Mouse (Mus musculus) G1E (cell line): ENCODE data around the gene Pde4d. TPM values are rescaled to one million over a fixed set of nuclear protein-coding genes. Genes with fewer than 3 reads are reported as not detected.

Experiments
- ATAC-seq: 2 replicates; pipeline ENCODE4 v1.8.0; 2016; ENCODE audit warnings: mild to moderate bottlenecking; ENCODE audit not compliant: insufficient number of reproducible peaks, poor library complexity, low FRiP score, severe bottlenecking; ENCODE audit errors: extremely low read depth
- DNase-seq: peaks from one replicate; pipeline ENCODE4 v3.0.0; 2012; ENCODE audit warnings: low spot score
- H3K27me3 ChIP-seq: 2 replicates; pipeline ENCODE4 v1.6.1; 2012; ENCODE audit warnings: mild to moderate bottlenecking, low read length, inconsistent platforms; ENCODE audit not compliant: insufficient read depth
- H3K36me3 ChIP-seq: replicated peaks from 2 replicates; pipeline ENCODE3; 2012; ENCODE audit warnings: mild to moderate bottlenecking, inconsistent platforms
- H3K4me1 ChIP-seq: 2 replicates; pipeline ENCODE4 v1.6.1; 2012; ENCODE audit warnings: low read depth, low read length, inconsistent platforms, mixed read lengths; ENCODE audit not compliant: insufficient read depth
- H3K4me3 ChIP-seq: 2 replicates; pipeline ENCODE4 v1.5.1; 2012; ENCODE audit warnings: low read depth, mild to moderate bottlenecking, inconsistent platforms, low read length, moderate library complexity, mixed read lengths
- H3K9me3 ChIP-seq: replicated peaks from 2 replicates; pipeline ENCODE4 v1.6.1; 2012; ENCODE audit warnings: inconsistent platforms
- CTCF ChIP-seq: IDR thresholded peaks from 2 replicates; pipeline ENCODE4 v1.5.1; 2012; ENCODE audit warnings: low read depth, low read length, inconsistent platforms, mixed read lengths
- GATA1 ChIP-seq: IDR thresholded peaks from 2 replicates; pipeline ENCODE4 v1.6.1; 2012; ENCODE audit warnings: borderline replicate concordance, low read length, inconsistent platforms, mixed read lengths
- GATA2 ChIP-seq: IDR thresholded peaks from 2 replicates; pipeline ENCODE4 v1.6.1; 2012; ENCODE audit warnings: low read depth, low read length, inconsistent platforms, borderline replicate concordance
- POLR2AphosphoS5 ChIP-seq: IDR thresholded peaks from 2 replicates; pipeline ENCODE4 v1.6.1; 2012; ENCODE audit warnings: low read depth, low read length, inconsistent platforms; ENCODE audit not compliant: insufficient replicate concordance
- TAL1 ChIP-seq: conservative IDR thresholded peaks from 2 replicates; pipeline ENCODE4 v1.6.1; 2012; ENCODE audit warnings: low read depth, low read length, inconsistent platforms, mixed read lengths
- polyA plus RNA-seq: library from polyadenylated mRNA; stranded (reverse); fragments of >175 nt; gene quantifications from 2 replicates; pipeline ENCODE4 v1.2.3, GENCODE M21; 2012
- total RNA-seq, 2 experiments: library from RNA; stranded (forward) in 1 of 2; stranded (reverse) in 1 of 2; fragments of 200-1000 nt in 1 of 2; fragments of >200 nt in 1 of 2; fragmentation: Nextera tagmentation in 1 of 2; gene quantifications; 2 replicates each; pipeline ENCODE4 v1.2.3; 2014 to 2017

Gene Pde4d
- total and polyA plus RNA-seq, 3 experiments, result 8.2 to 124 (median 22.6) TPM

DNA sequence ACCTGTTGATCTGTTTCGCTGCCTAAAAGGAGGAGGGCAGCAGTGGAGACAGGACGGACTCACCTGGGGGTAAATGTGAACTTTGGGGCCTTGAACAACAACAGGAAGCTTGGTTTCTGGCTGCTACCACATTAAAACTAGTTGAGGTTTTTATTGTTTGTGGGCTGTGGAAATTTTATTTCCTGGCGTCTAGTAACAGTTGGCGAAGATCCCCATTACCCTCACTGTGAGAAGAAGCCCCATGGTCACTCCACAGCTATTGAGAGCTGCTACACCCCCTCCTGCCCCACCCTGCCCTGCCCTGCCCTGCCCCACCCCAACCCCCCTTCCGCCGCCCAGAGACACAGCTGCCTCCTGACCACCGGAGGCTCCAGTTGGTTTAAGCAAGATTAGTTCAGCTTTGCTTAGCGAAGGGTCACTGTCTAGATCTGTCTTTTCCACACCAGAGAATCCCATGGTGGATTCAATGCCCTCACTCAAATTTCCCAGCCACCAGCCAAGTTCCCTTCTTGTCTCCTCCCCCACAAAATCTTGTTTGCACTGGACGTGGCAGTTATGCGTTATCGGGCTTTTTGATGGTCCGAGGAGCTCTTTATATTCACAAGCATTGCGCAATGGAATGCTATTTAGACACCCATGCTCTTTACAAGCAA lies 780.7 kb downstream of the Pde4d start:
- ATAC-seq (no peak), DNase-seq (no peak)
- no peak overlapping the region for H3K4me3 ChIP-seq
- no peaks in the 10 kb centered on the region for H3K36me3 ChIP-seq
- H3K4me1 ChIP-seq, result no peaks in the 10 kb centered on the region
- H3K9me3 ChIP-seq, result no peaks in the 10 kb centered on the region
- TF ChIP-seq GATA2, result no peak
- TF ChIP-seq CTCF, result no peak
- TF ChIP-seq POLR2AphosphoS5, result no peak
- TF ChIP-seq TAL1, result no peak
- TF ChIP-seq GATA1, result no peak
- no peaks in the 10 kb centered on the region for H3K27me3 ChIP-seq

DNA sequence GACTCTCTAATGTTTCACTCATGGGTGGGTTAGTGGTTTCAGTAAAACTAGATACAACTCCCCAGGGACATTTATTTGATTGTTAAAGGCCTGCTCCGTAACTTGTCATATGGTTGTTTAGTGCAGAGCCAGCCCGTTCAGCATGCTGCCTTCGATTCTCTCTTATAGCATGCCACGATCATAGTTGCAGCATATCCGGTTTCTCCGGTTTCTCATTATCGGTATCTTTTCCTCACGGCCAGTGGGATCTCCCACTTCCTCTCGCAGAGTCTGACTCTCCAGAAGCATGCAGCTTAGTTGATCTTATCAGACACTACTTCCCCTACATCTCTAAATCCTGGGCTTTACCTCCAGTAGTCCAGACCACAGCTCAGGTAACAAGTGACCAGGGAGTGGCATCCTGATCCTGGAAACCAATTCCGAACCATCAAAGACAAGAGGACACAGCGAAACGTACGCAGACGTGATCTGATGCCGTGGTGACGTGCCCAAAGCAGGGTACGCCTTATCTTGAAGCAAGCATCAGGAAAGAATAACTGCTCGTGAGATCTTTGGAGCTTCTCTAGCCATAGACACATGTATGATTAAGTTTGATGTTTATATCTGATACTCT lies 782.2 kb downstream of the Pde4d start:
- Histone ChIP-seq H3K27me3 (no peaks in the 10 kb centered on the region), H3K36me3 (no peaks in the 10 kb centered on the region), H3K4me1 (no peaks in the 10 kb centered on the region), H3K9me3 (no peaks in the 10 kb centered on the region), H3K4me3 (no peak overlapping the region)
- TF ChIP-seq GATA1, result no peak
- TF ChIP-seq TAL1, result no peak
- TF ChIP-seq POLR2AphosphoS5, result no peak
- TF ChIP-seq GATA2, result no peak
- TF ChIP-seq CTCF, result no peak
- ATAC-seq, result no peak
- DNase-seq, result no peak

DNA sequence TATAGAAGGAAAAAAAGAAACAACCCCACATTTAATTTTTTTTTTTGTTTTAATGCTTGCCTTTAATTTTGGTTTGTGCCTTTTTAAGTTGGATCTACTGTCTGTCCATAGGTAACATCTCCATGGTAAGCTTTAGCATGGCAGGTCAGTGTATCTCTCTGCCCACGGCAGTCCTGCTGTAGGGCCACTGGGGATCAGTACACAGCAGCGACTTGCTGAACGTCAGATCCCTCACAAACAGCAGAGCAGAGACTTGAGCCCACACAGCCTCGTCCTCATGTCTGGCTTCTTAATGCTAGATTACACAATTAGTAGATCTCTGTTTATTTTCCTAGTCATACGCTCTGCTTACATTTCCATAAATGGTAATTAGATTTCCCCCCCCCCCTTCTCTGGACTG lies 782.8 kb downstream of the Pde4d start:
- H3K27me3 ChIP-seq, result no peaks in the 10 kb centered on the region
- no peak for TF ChIP-seq GATA2
- TF ChIP-seq TAL1, result no peak
- no peak for TF ChIP-seq CTCF
- no peak for TF ChIP-seq GATA1
- no peak overlapping the region for H3K4me3 ChIP-seq
- ATAC-seq (no peak), DNase-seq (no peak)
- H3K4me1 ChIP-seq, result no peaks in the 10 kb centered on the region
- no peaks in the 10 kb centered on the region for H3K9me3 ChIP-seq
- H3K36me3 ChIP-seq, result no peaks in the 10 kb centered on the region

DNA sequence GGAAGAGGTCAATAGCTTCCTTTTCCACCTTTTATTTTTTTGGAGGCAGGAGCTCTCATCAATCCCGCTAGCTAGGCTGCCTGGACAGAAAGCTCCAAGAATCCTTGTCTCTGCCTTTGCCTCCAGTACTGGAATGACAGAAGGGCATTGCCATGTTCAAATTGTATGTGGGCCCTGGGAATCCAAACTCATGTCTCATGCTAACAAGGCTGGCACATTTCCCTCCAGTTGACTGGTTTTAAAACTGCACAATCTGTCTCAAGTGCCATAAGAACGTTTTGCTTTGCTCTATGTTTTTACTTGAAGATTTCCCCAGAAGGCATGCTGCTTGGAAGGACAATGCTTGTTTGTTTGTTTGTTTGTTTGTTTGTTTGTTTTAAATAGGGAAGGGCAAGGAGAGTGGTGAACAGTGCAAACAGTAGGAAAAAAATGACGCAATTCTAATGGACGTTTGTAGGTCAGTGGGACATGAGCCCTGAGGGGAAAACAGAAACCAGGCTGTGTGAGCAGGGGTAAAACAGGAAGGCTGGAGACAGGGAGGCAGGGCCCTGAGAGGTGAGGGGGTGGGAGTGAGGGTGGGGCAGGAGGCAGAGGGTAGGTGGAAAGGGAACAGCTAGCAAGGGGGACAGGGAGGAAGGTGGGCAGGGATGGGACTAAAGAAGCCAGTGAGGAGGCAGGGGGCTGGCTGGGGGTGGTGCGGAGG lies 784.3 kb downstream of the Pde4d start:
- no peaks in the 10 kb centered on the region for H3K36me3 ChIP-seq
- H3K27me3 ChIP-seq, result no peaks in the 10 kb centered on the region
- ATAC-seq, result no peak
- no peaks in the 10 kb centered on the region for H3K4me1 ChIP-seq
- TF ChIP-seq GATA1, result no peak
- TF ChIP-seq GATA2, result no peak
- no peak for TF ChIP-seq POLR2AphosphoS5
- no peak for TF ChIP-seq TAL1
- no peak for TF ChIP-seq CTCF
- no peak overlapping the region for H3K4me3 ChIP-seq
- DNase-seq, result no peak
- no peaks in the 10 kb centered on the region for H3K9me3 ChIP-seq

DNA sequence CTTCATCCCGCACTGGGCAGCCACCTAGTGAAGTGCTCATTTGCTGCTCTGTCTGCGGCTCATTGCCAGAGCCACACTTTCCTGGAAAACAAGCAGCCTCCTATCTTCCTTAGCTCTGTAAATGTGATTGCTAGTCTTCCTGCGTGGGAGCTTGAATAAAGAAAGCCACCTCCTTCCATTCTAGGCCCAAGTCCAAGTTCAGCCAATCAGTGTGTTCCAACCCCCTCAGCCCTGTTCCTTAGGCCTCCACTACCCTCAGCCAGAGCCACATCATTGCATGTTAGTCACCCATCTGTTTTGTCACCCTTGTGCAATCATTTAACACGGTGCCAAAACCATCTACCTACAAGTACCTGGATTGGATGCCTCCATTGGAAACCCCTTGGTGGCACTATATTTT lies 786.3 kb downstream of the Pde4d start:
- no peaks in the 10 kb centered on the region for H3K4me1 ChIP-seq
- DNase-seq, result no peak
- H3K4me3 ChIP-seq, result no peak overlapping the region
- TF ChIP-seq GATA2 (no peak), POLR2AphosphoS5 (no peak), GATA1 (no peak), CTCF (no peak), TAL1 (no peak)
- H3K9me3 ChIP-seq, result no peaks in the 10 kb centered on the region
- no peak for ATAC-seq
- H3K36me3 ChIP-seq, result no peaks in the 10 kb centered on the region
- peaks cover 3% of the 10 kb centered on the region; the same call in 1 of the 2 replicates for H3K27me3 ChIP-seq

DNA sequence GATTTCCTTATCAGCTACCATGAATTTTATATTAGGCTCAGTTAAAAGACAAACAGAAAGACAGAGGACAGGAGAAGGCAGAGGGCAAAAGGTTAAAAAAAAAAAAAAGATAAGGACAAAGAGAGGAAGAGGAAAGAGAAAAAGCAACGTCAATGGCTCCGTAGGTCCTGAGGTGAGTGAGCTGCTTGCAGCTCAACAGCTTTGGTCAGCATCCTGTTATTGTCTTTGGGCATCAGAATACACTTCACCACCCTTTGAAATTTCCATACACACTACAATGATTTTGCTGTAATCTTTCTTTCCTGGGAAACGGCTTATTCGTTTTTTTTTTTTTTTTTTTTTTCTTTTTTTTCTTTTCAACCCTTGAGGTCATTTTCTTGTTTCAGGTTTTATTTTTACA lies 788.9 kb downstream of the Pde4d start:
- DNase-seq (no peak), ATAC-seq (no peak)
- TF ChIP-seq CTCF, result no peak
- no peak for TF ChIP-seq TAL1
- TF ChIP-seq GATA1, result no peak
- TF ChIP-seq GATA2, result no peak
- TF ChIP-seq POLR2AphosphoS5, result no peak
- no peaks in the 10 kb centered on the region for H3K9me3 ChIP-seq
- H3K4me3 ChIP-seq, result no peak overlapping the region
- H3K36me3 ChIP-seq, result no peaks in the 10 kb centered on the region
- peaks cover 3% of the 10 kb centered on the region; the same call in 1 of the 2 replicates for H3K27me3 ChIP-seq
- no peaks in the 10 kb centered on the region for H3K4me1 ChIP-seq

DNA sequence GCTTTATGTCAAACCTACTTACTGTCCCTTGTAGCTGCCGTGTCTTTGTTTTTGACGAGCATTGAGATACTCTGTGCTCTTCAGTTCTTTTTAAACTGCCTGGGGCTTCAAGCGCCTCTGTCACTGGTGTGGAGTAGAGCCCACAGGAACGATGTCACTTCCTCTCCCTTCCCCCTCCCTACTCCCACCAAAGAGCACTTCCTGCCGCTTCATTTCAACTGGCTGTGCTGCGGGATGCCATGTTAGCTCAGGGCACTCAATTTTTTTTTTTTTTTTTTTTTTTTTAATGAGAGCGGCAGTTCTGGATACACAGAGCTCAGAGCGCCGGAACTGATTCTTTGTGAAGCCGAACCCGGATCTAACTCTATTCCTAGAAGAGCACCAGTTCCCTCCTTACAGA lies 789.5 kb downstream of the Pde4d start:
- H3K9me3 ChIP-seq, result no peaks in the 10 kb centered on the region
- no peaks in the 10 kb centered on the region for H3K4me1 ChIP-seq
- DNase-seq (no peak), ATAC-seq (no peak)
- peaks cover 3% of the 10 kb centered on the region; the same call in 1 of the 2 replicates for H3K27me3 ChIP-seq
- no peak for TF ChIP-seq CTCF
- TF ChIP-seq POLR2AphosphoS5, result no peak
- no peak for TF ChIP-seq GATA1
- TF ChIP-seq GATA2, result no peak
- TF ChIP-seq TAL1, result no peak
- no peaks in the 10 kb centered on the region for H3K36me3 ChIP-seq
- no peak overlapping the region for H3K4me3 ChIP-seq
